Mouse (Mus musculus): ENCODE data around the gene Acad9. TPM values are rescaled to one million over a fixed set of nuclear protein-coding genes. Genes with fewer than 3 reads are reported as not detected.

Acad9 gene
- polyA plus RNA-seq, 1 experiment = not detected

DNA sequence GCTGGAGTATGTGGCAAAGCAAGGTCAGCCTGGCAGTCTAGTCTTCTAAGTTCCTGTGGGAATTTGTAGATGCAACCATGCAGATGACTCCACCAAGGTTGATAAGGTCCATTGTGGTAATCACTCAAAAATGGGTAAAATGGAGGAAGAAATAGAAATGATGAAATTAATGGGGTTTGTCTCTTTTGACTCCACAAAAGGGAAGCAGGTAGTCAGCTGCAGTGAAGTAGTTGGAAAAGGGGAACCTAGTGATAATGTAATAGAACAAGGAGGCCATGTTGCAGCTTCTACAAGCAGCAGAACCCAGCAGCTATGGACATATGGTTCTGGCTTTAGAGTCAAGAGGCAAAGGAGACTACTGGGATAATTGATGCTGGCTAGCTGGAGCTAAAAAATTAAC is 70.4 kb downstream of the Acad9 start:
- H3K4me1 ChIP-seq (ENCODE audit: control insufficient read depth, insufficient read depth, low read length) = no peaks in the 10 kb centered on the region
- H3K27ac ChIP-seq (ENCODE audit: insufficient read depth, low read depth, low read length) = no peak overlapping the region
- H3K4me3 ChIP-seq (ENCODE audit: insufficient read depth, low read depth, low read length) = no peak overlapping the region
- TF ChIP-seq CTCF (IDR thresholded peaks at IDR 0.05; ENCODE audit: insufficient read depth, low read depth, low read length) = no peak
- TF ChIP-seq POLR2A (IDR thresholded peaks at IDR 0.05; ENCODE audit: insufficient read depth, low read depth, low read length) = no peak

DNA sequence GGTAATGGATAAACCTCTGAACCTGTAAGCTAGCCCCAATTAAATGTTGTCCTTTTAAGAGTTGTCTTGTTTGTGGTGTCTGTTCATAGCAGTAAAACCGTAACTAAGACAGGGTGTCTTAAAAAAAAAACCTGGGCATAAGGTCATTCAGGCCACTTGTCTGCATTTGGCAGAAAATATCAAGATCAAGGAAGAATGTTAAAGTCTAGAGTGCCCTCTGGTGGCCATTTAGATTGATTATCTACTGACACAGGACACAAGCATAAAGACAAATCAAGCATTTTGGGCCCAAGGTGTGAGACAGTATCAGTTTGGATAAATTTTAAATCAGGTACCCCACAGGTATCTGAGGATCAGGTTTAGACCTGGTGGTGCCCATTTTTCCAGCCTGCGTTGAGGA is 71.8 kb downstream of the Acad9 start:
- TF ChIP-seq POLR2A (IDR thresholded peaks at IDR 0.05; ENCODE audit: insufficient read depth, low read depth, low read length) (no peak), CTCF (IDR thresholded peaks at IDR 0.05; ENCODE audit: insufficient read depth, low read depth, low read length) (no peak)
- no peak overlapping the region for H3K27ac ChIP-seq (ENCODE audit: insufficient read depth, low read depth, low read length)
- WGBS = 41% methylated on average over 2 of the region's 2 CpGs
- no peak overlapping the region for H3K4me3 ChIP-seq (ENCODE audit: insufficient read depth, low read depth, low read length)
- H3K4me1 ChIP-seq (ENCODE audit: control insufficient read depth, insufficient read depth, low read length) = no peaks in the 10 kb centered on the region

DNA sequence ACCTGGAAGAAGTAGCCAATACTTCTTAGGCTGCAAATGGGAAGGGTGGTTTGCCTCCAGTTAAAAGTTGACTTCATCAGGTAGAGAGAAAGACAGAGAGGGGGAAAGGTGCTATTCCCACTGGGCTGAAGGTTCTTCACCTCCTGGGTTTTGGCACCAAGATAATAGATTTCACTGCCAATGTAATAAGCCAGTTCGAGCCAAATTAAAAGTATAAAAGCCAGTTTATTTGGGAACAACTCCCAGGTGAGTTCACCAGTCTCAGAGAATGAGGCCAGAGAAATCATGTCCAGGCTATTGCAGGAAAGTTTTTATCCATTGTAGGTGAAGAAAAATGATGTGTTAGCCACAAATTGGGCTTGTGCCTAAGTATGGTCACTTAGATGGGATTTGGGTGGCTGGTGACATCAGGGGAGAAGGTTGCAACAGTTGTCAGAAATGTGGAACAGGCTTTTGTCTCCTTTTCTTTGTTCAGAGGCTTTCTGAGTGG is 72.4 kb downstream of the Acad9 start:
- no peaks in the 10 kb centered on the region for H3K4me1 ChIP-seq (ENCODE audit: control insufficient read depth, insufficient read depth, low read length)
- 73% methylated on average over 1 of the region's 1 CpGs for WGBS

DNA sequence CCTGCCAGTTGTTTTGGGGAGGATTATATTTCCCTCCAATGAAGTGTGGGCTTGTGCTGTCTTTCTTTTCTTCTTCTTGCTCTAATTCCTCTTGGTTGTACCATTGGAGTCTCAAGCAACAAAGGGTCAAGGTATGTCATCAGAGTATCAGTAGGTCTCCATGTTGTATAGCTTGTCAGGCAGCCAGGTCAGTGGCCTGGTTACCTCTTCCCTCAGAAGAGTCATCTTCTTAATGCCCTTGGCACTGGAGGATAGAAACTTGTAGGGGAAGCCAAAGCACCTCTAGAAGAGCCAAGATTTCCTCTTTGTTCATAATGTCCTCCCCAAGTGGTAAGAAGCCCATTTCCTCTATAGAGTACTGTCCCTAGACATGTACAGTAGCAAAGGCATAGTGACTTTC is 73.2 kb downstream of the Acad9 start:
- H3K4me1 ChIP-seq (ENCODE audit: control insufficient read depth, insufficient read depth, low read length) = no peaks in the 10 kb centered on the region
- TF ChIP-seq CTCF (IDR thresholded peaks at IDR 0.05; ENCODE audit: insufficient read depth, low read depth, low read length) (no peak), POLR2A (IDR thresholded peaks at IDR 0.05; ENCODE audit: insufficient read depth, low read depth, low read length) (no peak)
- no peak overlapping the region for H3K27ac ChIP-seq (ENCODE audit: insufficient read depth, low read depth, low read length)
- no peak overlapping the region for H3K4me3 ChIP-seq (ENCODE audit: insufficient read depth, low read depth, low read length)

More for the DNA sequence above, 72.4 kb downstream of the Acad9 start:
- Histone ChIP-seq H3K4me3 (ENCODE audit: insufficient read depth, low read depth, low read length) (no peak overlapping the region), H3K27ac (ENCODE audit: insufficient read depth, low read depth, low read length) (no peak overlapping the region)
- TF ChIP-seq CTCF (IDR thresholded peaks at IDR 0.05; ENCODE audit: insufficient read depth, low read depth, low read length) (no peak), POLR2A (IDR thresholded peaks at IDR 0.05; ENCODE audit: insufficient read depth, low read depth, low read length) (no peak)

Other genes with a start within 250 kb of the Acad9 start
- not detected in 2 replicates for gene Dcun1d1, start 128.5 kb upstream of the Acad9 start, polyA plus RNA-seq (2012; ENCODE audit: insufficient read depth, insufficient read length, low replicate concordance, missing spikeins)
- 395 TPM in 1 of 2 replicates, not detected in the other for gene Mccc1, start 65.3 kb upstream of the Acad9 start, polyA plus RNA-seq (2012; ENCODE audit: insufficient read depth, insufficient read length, low replicate concordance, missing spikeins)
- gene Ccdc144b, start 12.4 kb upstream of the Acad9 start, polyA plus RNA-seq (2012; ENCODE audit: insufficient read depth, insufficient read length, low replicate concordance, missing spikeins) = not detected in 2 replicates
- gene D3Ertd254e, start 85.0 kb downstream of the Acad9 start, polyA plus RNA-seq (2012; ENCODE audit: insufficient read depth, insufficient read length, low replicate concordance, missing spikeins) = not detected in 2 replicates
- not detected in 2 replicates for gene Qrfpr, start 156.3 kb downstream of the Acad9 start, polyA plus RNA-seq (2012; ENCODE audit: insufficient read depth, insufficient read length, low replicate concordance, missing spikeins)

All from olfactory bulb, adult 2 months (tissue).